Comparison of ENCODE assay signal across 9 mouse cellular contexts in genomic region chr12:49951821-49952220, GRCm38 (mm10).
DNase-seq lines count a peak whose midpoint lies in the region; ATAC-seq lines count a peak whose summit lies in the region.
"Had no signal": no experiment of that assay in that cellular context is flagged by ENCODE, and none has a peak within 500 bp of the region (broad histone marks: within the 10 kb centered on the region; RNA-seq: fewer than 3 reads in every experiment).

No protein-coding gene starts in this region.

- no peak overlapping the region for H3K4me2 ChIP-seq in embryonic facial prominence, embryonic 14.5 days (ENCODE audit: low read depth, low read length)
- H3K4me2 ChIP-seq in neural tube, embryonic 15.5 days = no peak overlapping the region
- H3K4me2 ChIP-seq: neural tube, embryonic 13.5 days had no signal

- H3K9ac ChIP-seq in embryonic facial prominence, embryonic 14.5 days (ENCODE audit: low read depth, low read length) = no peak overlapping the region
- H3K9ac ChIP-seq in neural tube, embryonic 15.5 days (replicated peaks) = no peak overlapping the region
- H3K9ac ChIP-seq: neural tube, embryonic 13.5 days had no signal

- H3K4me3 ChIP-seq in embryonic facial prominence, embryonic 14.5 days (ENCODE audit: low read depth, low read length) = no peak overlapping the region
- H3K4me3 ChIP-seq in neural tube, embryonic 15.5 days (replicated peaks) = no peak overlapping the region
- H3K4me3 ChIP-seq: neural tube, embryonic 13.5 days had no signal

- no peaks in the 10 kb centered on the region for H3K9me3 ChIP-seq in embryonic facial prominence, embryonic 14.5 days (ENCODE audit: control insufficient read depth, low read length)
- no peaks in the 10 kb centered on the region for H3K9me3 ChIP-seq in neural tube, embryonic 15.5 days (replicated peaks)
- H3K9me3 ChIP-seq: neural tube, embryonic 13.5 days had no signal

- no peaks in the 10 kb centered on the region for H3K36me3 ChIP-seq in embryonic facial prominence, embryonic 14.5 days (ENCODE audit: control insufficient read depth, insufficient read depth, low read length)
- H3K36me3 ChIP-seq in neural tube, embryonic 15.5 days = no peaks in the 10 kb centered on the region
- H3K36me3 ChIP-seq: neural tube, embryonic 13.5 days had no signal

- no peak overlapping the region for H3K27ac ChIP-seq in embryonic facial prominence, embryonic 14.5 days (replicated peaks; ENCODE audit: low read depth, low read length)
- H3K27ac ChIP-seq in neural tube, embryonic 15.5 days (replicated peaks) = no peak overlapping the region
- H3K27ac ChIP-seq: neural tube, embryonic 13.5 days had no signal

- ATAC-seq in embryonic facial prominence, embryonic 14.5 days (ENCODE audit: low read depth) = no peak
- ATAC-seq in neural tube, embryonic 15.5 days (ENCODE audit: low FRiP score) = peak; percentile 41; the same call in 1 of the 2 replicates
- ATAC-seq in erythroid progenitor cell, adult 5-6 weeks (replicated peaks; ENCODE audit: low FRiP score, poor library complexity, severe bottlenecking) = no peak

- no peaks in the 10 kb centered on the region for H3K27me3 ChIP-seq in embryonic facial prominence, embryonic 14.5 days (replicated peaks; ENCODE audit: control insufficient read depth, insufficient read depth, low read length)
- H3K27me3 ChIP-seq in neural tube, embryonic 15.5 days (replicated peaks) = no peaks in the 10 kb centered on the region
- H3K27me3 ChIP-seq: neural tube, embryonic 13.5 days had no signal

- intact Hi-C loops in heart, postnatal 36 days (cut with DNase I) = loop anchor here (10.0 kb wide), 1 partner anchor 577 kb away; no protein-coding TSS in a partner anchor

- H3K4me1 ChIP-seq in embryonic facial prominence, embryonic 14.5 days (ENCODE audit: control insufficient read depth, insufficient read depth, low read length) = no peaks in the 10 kb centered on the region
- H3K4me1 ChIP-seq in neural tube, embryonic 15.5 days = no peaks in the 10 kb centered on the region

- DNase-seq in heart, postnatal 4 days = peak; percentile 5
- DNase-seq in heart, postnatal 36 days = no peak
- peak; percentile 48 for DNase-seq in Muller cell, postnatal 12 days (ENCODE audit: inconsistent ontology term)
- peak; percentile 70 for DNase-seq in embryonic facial prominence, embryonic 14.5 days (ENCODE audit: low spot score)
- DNase-seq in layer of hippocampus, adult 8-10 months (ENCODE audit: low spot score in 2 of 2) = peak; percentile 76 to 78
- DNase-seq in lung, postnatal 14 days = no peak

- WGBS in embryonic facial prominence, embryonic 14.5 days = 47% methylated on average over 5 of the region's 5 CpGs
- WGBS in neural tube, embryonic 15.5 days = 49% methylated on average over 5 of the region's 5 CpGs

Comparison
In these comparisons a context has a peak if more than half of its experiments do, and no peak if none do; other contexts are left out.
1. DNase-seq: peak in heart, postnatal 4 days (single experiment), Muller cell, postnatal 12 days (single experiment), embryonic facial prominence, embryonic 14.5 days (single experiment) and layer of hippocampus, adult 8-10 months (2 of 2); none in heart, postnatal 36 days (0 of 2) and lung, postnatal 14 days (single experiment).